Mouse (Mus musculus) E14TG2a.4 (cell line): ENCODE measurements at regions not wholly inside any gene's neighbourhood (a gene's known extent, or its start where the extent isn't known, plus 50 kb on each side); places are given as distances from the start of the nearest gene placed in this dataset.

Source experiments
- CTCF ChIP-seq: conservative IDR thresholded peaks from 2 replicates; pipeline ENCODE4 v1.5.1; 2014; ENCODE audit warnings: low read length
- POU5F1 ChIP-seq: IDR thresholded peaks from 2 replicates; pipeline ENCODE4 v1.6.1; 2014; ENCODE audit warnings: low read length, borderline replicate concordance

DNA sequence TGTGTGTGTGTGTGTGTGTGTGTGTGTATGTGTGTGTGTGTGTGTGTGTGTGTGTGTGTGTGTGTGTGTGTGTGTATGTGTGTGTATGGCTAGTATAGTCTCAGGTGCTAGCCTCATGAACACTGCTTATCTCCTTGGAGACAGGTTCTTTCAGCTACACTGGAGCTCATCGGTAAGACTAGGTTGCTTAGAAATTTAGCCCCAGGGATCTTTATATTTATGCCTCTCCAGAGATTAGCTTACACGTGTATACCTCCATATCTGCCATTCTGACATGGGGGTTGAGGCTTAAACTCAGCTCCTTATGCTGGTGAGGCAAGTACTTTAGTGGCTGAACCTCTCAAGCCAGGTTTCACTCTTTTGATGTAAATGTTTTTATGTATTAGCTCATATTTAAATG lies 127.0 kb upstream of the Hgf start:
- TF ChIP-seq CTCF (no peak), POU5F1 (no peak)
